Mouse (Mus musculus) T-cell, adult 66 days (primary cell): ENCODE data around the gene Fam169a. TPM values are rescaled to one million over a fixed set of nuclear protein-coding genes. Genes with fewer than 3 reads are reported as not detected.

Source experiments
- total RNA-seq, 2 experiments: library from RNA; stranded (reverse); gene quantifications; 3 replicates in 1 of 2; 4 replicates in 1 of 2; pipeline ENCODE4 v1.2.4; 2023

Gene Fam169a
- total RNA-seq: not detected

DNA sequence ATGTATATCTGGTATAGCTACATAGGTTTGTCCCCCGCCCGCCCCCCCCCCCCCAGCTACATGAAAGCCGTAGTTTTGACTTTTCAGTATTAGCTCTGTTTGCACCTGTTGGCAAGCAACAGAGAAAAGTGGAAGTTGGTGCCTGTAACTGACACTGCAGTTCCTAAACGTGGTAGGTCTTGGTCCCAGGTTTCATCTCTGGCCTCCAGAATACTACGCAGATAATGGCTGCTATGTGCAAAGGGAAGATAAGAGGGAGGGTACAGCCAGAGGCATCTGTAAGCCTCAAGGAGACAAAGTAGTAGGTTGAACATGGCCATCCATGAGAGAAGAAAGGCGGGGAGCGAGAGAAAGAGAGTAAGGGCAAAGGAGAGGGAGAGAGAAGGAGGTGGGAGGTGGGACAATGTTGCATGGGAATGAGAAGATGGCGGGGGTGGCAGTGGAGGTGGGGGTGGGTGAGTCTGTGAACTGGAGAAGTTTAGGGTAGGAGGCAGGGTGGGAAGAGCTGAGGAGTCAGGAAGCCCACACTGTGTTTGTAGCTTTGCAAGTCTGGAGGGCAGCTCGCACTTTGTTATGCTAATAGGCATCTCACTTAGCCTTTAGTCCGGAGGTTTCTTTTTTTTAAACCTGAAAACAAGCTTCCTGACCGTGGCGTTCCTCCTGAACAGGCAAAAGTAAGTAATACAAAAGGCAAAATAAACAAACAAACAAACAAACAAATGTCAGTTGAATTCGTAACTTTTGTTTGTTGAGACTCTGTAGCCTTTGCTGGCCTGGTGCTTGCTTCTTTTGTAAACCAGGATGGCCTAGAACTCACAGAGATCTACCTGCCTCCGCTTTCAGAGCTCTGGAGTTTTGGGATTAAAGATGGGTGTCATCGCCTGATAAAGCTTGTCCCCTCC is at the start of gene Fam169a:
Gene Fam169a, plus strand, starts transcription at position 638 of the 902 bp plus-strand sequence.

DNA sequence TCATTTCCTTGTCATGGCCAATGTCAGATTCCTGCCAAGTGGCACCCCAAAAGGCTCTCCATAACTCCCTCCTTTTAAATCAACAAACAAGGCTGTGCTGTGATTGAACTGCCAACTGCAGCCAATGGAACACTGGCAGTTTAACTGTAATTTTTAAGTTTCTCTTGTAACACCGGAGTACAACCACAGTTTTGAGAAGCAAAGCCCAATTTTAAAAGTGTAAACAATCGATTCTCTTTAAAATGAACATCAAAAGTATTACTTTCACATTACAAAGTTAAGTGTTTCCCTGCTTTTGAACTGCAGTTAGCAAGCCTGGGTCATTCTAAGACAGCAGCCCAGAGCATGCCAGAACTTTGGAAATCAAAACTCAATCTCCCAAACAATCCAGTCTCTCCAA is 32.8 kb upstream of the Fam169a start, which contains the start of gene 1700029F12Rik:
Gene 1700029F12Rik, minus strand, starts transcription at position 101 of the 400 bp plus-strand sequence.

DNA sequence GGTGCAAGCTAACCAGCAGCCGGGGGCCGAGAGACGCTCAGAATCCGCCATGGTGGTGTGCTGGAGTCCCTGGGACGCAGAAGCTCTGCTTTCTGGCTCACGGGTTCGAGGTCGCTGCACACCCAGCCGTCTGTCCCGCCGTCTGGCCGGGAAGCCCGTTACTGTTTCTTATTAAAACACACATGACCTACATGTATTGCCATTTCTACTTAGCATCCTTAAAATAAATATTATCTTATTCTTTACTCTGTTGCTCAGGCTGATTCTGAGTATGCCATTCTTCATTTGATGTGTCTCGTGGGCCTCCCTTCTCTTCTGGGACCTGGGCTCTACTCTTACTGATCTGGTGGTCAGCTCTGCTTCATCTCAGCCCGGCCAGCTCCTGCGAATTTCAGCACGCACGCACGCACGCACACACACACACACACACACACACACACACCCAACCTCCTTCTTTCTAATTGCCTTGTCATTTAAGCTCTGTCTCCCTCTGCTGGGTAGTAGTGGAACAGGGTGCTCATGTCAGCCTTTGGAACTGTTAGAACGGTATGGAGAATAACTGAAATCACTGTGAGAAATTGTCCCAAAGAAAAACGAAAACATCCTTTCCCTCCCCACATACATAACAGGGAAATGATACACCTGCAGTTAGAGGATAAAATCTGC is 32.2 kb downstream of the Fam169a start, which contains the start of gene Gm6169:
Gene Gm6169, minus strand, starts transcription at position 51 of the 666 bp plus-strand sequence.

DNA sequence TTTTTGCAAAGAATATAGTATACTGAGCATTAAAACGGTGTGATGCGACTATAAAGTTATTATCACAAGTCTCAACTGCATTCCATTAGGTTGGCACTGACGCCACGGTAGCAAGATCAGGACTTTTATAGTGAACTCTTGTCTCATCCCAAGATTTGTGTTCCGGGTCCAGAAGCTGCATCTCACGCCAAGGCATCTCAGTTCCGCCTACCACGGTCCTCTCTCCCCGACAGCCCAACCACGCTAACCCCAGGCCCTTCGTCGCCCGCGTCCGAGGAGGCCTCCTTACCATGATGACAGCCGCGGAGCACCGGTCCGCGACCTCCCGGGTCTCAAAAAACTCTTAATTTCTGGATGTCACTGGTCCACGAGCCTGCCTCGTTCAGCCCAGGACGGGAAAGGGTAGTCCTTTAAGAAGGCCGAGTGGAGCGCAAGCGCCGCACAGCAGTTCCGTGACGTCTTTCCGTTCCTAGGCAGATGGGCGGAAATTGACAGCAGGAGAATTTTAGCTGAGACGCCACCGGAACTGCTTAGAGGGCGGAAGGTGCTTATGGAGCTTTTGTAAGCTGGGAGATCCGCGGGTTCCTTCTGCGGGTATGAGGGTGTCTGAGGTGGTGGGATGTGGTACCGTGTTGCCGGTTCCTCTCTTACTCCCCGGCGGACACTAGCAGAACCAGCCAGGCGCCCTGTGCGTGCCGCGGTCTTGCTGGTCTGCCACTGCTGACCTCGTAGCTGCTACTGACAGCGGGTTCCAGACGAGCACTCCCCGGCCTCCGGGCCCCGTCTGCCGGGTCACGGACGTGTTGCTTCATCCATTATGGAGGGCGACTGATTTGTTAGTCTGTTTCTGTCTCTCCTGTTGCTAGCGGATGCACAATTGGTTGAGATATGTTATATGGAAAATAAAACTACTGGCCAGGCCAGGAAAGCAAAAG is 70.6 kb downstream of the Fam169a start, which contains the start of the genes Gfm2 and Nsa2:
Gene Gfm2, plus strand, starts transcription at position 472 of the 935 bp plus-strand sequence.
Gene Nsa2, minus strand, starts transcription at position 472 of the 935 bp plus-strand sequence.

Other genes starting within 250 kb of the Fam169a start
- under 1 TPM; 0.12 to 0.15 TPM for gene Gcnt4, start 142.6 kb upstream of the Fam169a start, total RNA-seq
- gene 1700029F12Rik, start 32.9 kb upstream of the Fam169a start, total RNA-seq: not detected
- 1 to 10 TPM in 1 of 2 experiments, not detected in 1; 3.5 TPM for gene Gm6169, start 32.0 kb downstream of the Fam169a start, total RNA-seq
- gene Gfm2, start 70.7 kb downstream of the Fam169a start, total RNA-seq: 10 to 100 TPM; 28.0 to 31.1 TPM
- 100 to 1,000 TPM; 162 to 196 TPM for gene Nsa2, start 70.7 kb downstream of the Fam169a start, total RNA-seq
- gene Hexb, start 131.1 kb downstream of the Fam169a start, total RNA-seq: 10 to 100 TPM; 32.9 to 34.0 TPM
- gene Enc1, start 173.8 kb downstream of the Fam169a start, total RNA-seq: 10 to 100 TPM; 24.0 to 26.4 TPM